Mouse (Mus musculus) ES-E14 (cell line): Measurements from ENCODE around the gene Tbxa2r. TPM values are rescaled to one million over a fixed set of nuclear protein-coding genes. Genes with fewer than 3 reads are reported as not detected.

Source experiments
- DNase-seq: peaks from one replicate; pipeline ENCODE4 v3.0.0-alpha.2; 2013; ENCODE audit warnings: low read depth, low spot score
- H3K27ac ChIP-seq: 2 replicates; pipeline ENCODE4 v1.5.1; 2012; ENCODE audit warnings: low read depth, mild to moderate bottlenecking, low read length, moderate library complexity, mixed read lengths; ENCODE audit not compliant: poor library complexity, insufficient read depth, severe bottlenecking
- H3K36me3 ChIP-seq: 2 replicates; pipeline ENCODE4 v1.6.1; 2012; ENCODE audit warnings: mild to moderate bottlenecking, low read length, moderate library complexity, mixed read lengths; ENCODE audit not compliant: control insufficient read depth, poor library complexity, insufficient read depth, severe bottlenecking
- H3K4me1 ChIP-seq, 2 experiments: fragments of 150-350 bp in 1 of 2; sonication (generic) in 1 of 2; 2 replicates each; pipeline ENCODE4 v1.6.1; 2012; ENCODE audit warnings: low read length in 2 of 2, mild to moderate bottlenecking in 1 of 2, mixed read lengths in 1 of 2; ENCODE audit not compliant: control insufficient read depth in 2 of 2, insufficient read depth in 2 of 2, poor library complexity in 1 of 2
- H3K4me3 ChIP-seq, 2 experiments: fragments of 150-350 bp in 1 of 2; sonication (generic) in 1 of 2; 2 replicates each; pipeline ENCODE4 v1.5.1; 2012; ENCODE audit warnings: low read length in 2 of 2, low read depth in 1 of 2, mild to moderate bottlenecking in 1 of 2, mixed read lengths in 1 of 2; ENCODE audit not compliant: insufficient read depth in 1 of 2, poor library complexity in 1 of 2, severe bottlenecking in 1 of 2
- H3K9ac ChIP-seq: 2 replicates; pipeline ENCODE4 v1.6.1; 2012; ENCODE audit warnings: low read depth, mild to moderate bottlenecking, low read length, mixed read lengths; ENCODE audit not compliant: poor library complexity, insufficient read depth, severe bottlenecking
- H3K9me3 ChIP-seq: fragments of 150-350 bp; sonication (generic); 2 replicates; pipeline ENCODE4 v1.6.1; 2012; ENCODE audit warnings: low read depth, mild to moderate bottlenecking, low read length; ENCODE audit not compliant: control insufficient read depth, insufficient read depth
- CHD2 ChIP-seq: IDR thresholded peaks from 2 replicates; pipeline ENCODE4 v1.6.1; 2014; ENCODE audit warnings: mild to moderate bottlenecking, low read depth, low read length, inconsistent platforms
- HCFC1 ChIP-seq: IDR thresholded peaks from 2 replicates; pipeline ENCODE4 v1.6.1; 2012; ENCODE audit warnings: low read length, inconsistent platforms, borderline replicate concordance; ENCODE audit not compliant: insufficient read depth
- MAFK ChIP-seq: IDR thresholded peaks from 2 replicates; pipeline ENCODE4 v1.6.1; 2014; ENCODE audit warnings: mild to moderate bottlenecking, low read depth, low read length, inconsistent platforms; ENCODE audit not compliant: insufficient read depth
- ZC3H11A ChIP-seq: IDR thresholded peaks from 2 replicates; pipeline ENCODE4 v1.6.1; 2012; ENCODE audit warnings: low read depth, mild to moderate bottlenecking, inconsistent platforms, low read length, borderline replicate concordance
- ZNF384 ChIP-seq: IDR thresholded peaks from 2 replicates; pipeline ENCODE4 v1.6.1; 2012; ENCODE audit warnings: low read depth, low read length, inconsistent platforms
- in situ Hi-C, 2 experiments: fragments of 600-800 bp; cut with MboI; formaldehyde crosslinking; loops; one replicate each; pipeline ENCODE4 v1.15.1; 2025; ENCODE audit warnings: low sequenced_read_pairs in 2 of 2, inconsistent platforms in 1 of 2; ENCODE audit not compliant: unreplicated experiment in 2 of 2
- total RNA-seq: library from RNA; depleted of rRNA; stranded (reverse); fragments of 300-350 nt; gene quantifications from 2 replicates; pipeline ENCODE4 v1.2.3, GENCODE M21; 2012

Gene Tbxa2r
- total RNA-seq, 1 experiment, result 2.3 TPM

DNA sequence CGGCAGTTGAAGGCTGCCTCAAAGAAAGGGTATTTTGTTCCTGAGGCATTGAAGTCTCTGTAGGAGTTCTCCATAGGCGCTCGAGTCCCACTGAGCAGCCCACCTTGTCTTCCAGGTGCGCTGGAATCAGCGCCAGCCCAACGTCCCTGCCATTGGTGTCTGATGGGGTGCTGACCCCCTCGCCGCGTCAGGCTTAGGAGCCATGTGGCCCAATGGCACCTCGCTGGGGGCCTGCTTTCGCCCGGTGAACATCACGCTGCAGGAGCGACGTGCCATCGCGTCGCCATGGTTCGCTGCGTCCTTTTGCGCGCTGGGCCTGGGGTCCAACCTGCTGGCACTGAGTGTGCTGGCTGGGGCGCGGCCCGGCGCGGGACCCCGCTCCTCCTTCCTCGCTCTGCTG, 3.7 kb downstream of the Tbxa2r start:
- in situ Hi-C loops, result no loop called here
- Histone ChIP-seq H3K9ac (peak overlapping the region; percentile 45), H3K4me1 (peaks cover 5 to 35% of the 10 kb centered on the region in 2 experiments; a peak in 3 of 4 replicates), H3K4me3 (peak overlapping the region; percentile 48 to 63), H3K27ac (no peak overlapping the region), H3K36me3 (0 out of 2 replicates have a peak, but pooled peaks cover under 1% of the 10 kb centered on the region), H3K9me3 (no peaks in the 10 kb centered on the region)
- no peak for TF ChIP-seq ZNF384
- no peak for DNase-seq

DNA sequence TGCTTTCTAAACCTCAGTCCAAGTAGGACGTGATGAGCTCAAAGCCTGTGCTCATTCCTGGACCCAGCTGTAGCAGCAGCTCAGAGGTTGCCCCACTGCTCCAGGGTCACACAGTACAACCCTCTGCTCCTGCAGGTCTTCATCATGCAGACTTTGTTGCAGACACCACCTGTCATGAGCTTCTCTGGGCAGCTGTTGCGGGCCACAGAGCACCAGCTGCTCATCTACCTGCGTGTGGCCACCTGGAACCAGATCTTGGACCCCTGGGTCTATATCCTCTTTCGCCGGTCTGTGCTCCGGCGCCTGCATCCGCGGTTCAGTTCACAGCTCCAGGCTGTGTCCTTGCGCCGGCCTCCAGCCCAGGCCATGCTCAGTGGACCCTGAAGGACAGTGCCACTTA, 5.8 kb downstream of the Tbxa2r start:
- H3K9ac ChIP-seq, result no peak overlapping the region
- no peak overlapping the region for H3K27ac ChIP-seq
- H3K9me3 ChIP-seq, result no peaks in the 10 kb centered on the region
- in situ Hi-C loops, result no loop called here
- peaks cover 0 to 27% of the 10 kb centered on the region in 2 experiments; a peak in 1 of 4 replicates for H3K4me1 ChIP-seq
- H3K4me3 ChIP-seq, result no peak overlapping the region
- H3K36me3 ChIP-seq, result no peaks in the 10 kb centered on the region
- no peak for DNase-seq
- TF ChIP-seq ZNF384 (no peak), ZC3H11A (no peak), HCFC1 (no peak), CHD2 (no peak), MAFK (no peak)

DNA sequence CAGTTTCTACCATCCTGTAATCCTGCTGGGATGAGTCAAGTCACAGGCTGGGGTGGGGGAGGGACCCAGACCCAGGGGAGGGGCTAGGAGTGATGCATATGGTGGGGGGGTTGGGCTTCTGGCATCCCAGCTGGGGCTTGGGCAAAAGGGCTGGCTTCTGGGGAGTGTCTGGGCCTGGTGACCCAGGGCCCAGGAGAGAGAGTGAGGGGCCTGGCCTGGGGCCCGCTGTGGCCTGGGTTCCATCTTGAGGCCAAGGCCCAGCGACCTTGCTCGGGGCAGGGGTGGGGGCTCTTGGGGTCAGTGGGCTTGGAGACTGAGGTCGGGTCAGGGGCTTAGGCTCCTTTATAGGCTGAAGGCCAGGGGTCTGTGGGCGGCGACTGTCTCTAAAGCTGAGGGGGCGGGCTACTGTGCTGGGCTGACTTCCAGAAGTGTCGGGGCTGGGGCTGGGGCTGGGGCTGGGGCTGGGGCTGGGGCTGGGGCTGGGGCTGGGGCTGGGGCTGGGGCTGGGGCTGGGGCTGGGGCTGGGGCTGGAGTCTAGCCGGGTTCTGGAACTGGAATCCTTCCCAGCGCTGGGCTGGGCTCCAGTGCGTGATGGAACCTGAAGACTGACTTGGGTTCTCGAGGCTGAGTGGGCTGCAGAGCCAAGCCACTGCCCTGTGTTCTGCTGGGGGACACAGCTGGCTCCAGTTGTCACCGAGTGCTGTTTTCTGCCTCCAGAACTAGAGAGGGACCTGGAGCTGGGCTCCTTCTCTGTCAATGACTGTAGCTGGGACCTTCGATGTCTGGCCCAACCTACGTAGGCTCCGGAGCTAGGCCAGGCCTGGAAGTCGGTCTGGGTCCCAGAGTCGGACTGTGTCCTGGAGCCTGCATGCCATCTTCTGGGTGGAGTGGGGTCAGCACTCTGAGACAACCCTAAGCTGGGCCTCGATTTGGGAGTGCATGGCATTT, 7.1 kb downstream of the Tbxa2r start:
- Histone ChIP-seq H3K4me1 (peaks cover 0 to 28% of the 10 kb centered on the region in 2 experiments; a peak in 1 of 4 replicates), H3K27ac (no peak overlapping the region), H3K36me3 (no peaks in the 10 kb centered on the region), H3K9me3 (no peaks in the 10 kb centered on the region), H3K9ac (no peak overlapping the region), H3K4me3 (peak overlapping the region in 1 of 2 experiments; percentile 9; a peak in 1 of 4 replicates)
- no peak for DNase-seq
- in situ Hi-C loops, result no loop called here
- no peak for TF ChIP-seq CHD2
- TF ChIP-seq MAFK, result no peak
- TF ChIP-seq ZNF384, result no peak
- TF ChIP-seq ZC3H11A, result no peak
- TF ChIP-seq HCFC1, result no peak

DNA sequence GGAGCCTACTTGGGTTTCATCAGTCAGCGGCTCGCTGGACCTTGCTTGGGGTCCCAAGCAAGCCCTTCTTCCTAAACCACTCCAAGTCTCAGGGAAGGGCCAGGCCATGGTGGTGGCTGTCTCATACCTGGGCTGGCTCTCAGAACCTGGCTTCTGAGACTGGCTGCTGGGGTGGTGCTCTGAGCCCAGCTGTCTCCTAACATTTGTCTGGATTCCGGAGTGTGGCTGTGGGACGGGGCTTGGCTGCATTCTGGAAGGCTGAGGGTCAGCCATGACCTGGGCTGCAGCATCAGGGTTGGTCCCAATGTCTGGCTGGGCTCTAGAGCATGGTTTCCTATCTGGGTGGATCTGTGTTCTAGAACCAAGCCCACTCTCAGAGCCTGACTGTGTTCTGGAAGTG, 8.0 kb downstream of the Tbxa2r start:
- peaks cover 0 to 36% of the 10 kb centered on the region in 2 experiments; a peak in 1 of 4 replicates for H3K4me1 ChIP-seq
- DNase-seq, result no peak
- no peaks in the 10 kb centered on the region for H3K9me3 ChIP-seq
- no peaks in the 10 kb centered on the region for H3K36me3 ChIP-seq
- no peak for TF ChIP-seq MAFK
- no peak for TF ChIP-seq ZNF384
- TF ChIP-seq CHD2, result no peak
- no peak for TF ChIP-seq HCFC1
- TF ChIP-seq ZC3H11A, result no peak
- H3K27ac ChIP-seq, result no peak overlapping the region
- no peak overlapping the region for H3K4me3 ChIP-seq
- H3K9ac ChIP-seq, result no peak overlapping the region
- in situ Hi-C loops, result no loop called here
